Mouse (Mus musculus) retina, adult 2 months (tissue): ENCODE results near the gene Prpf3.
"Not testable (repeated sequence)": the region's sequence is repeated elsewhere in the genome, so short reads cannot be mapped to it uniquely, and the experiment has no call there.

Experiments used
- DNase-seq: peaks from one replicate; pipeline ENCODE4 v3.0.0-alpha.2; 2012; ENCODE audit warnings: low read depth, low spot score

Gene Prpf3

DNA sequence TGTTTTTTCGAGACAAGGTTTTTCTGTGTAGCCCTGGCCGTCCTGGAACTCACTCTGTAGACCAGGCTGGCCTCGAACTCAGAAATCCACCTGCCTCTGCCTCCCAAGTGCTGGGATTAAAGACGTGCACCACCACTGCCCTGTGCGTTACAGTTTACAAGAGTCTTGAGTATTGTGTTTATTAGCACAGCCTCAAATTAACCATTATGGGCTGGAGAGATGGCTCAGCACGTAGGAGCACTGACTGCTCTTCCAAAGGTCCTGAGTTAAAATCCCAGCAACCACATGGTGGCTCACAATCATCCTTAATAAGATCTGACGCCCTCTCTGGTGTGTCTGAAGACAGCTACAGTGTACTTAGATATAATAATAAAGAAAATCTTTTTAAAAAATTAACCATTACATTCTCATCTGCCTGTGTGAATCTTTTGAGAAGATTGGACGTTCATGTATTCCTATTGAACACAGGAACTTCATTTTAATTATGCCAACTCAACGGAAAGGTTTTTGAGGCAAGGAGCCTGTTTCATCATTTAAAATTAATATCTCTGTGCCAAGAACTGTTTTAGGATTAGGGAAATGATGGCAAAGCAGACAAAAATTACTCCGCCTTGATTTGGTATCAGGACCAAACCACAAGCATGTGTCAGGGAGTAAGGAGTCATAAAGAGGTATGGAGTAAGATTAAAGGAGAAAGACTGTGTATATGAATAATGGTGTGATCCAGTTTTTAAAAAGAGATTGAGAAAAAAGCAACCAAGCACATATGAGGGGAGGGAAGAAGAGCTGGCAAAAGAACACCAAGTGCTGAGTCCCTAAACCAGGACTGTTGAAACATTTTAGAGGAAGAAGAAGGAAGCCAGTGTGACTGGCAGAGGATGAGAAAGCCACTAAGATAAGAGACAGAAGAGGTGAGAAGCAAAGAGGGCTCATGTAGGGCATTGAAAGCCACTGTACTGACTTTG is 35.4 kb downstream of the Prpf3 start:
- DNase-seq = no peak

DNA sequence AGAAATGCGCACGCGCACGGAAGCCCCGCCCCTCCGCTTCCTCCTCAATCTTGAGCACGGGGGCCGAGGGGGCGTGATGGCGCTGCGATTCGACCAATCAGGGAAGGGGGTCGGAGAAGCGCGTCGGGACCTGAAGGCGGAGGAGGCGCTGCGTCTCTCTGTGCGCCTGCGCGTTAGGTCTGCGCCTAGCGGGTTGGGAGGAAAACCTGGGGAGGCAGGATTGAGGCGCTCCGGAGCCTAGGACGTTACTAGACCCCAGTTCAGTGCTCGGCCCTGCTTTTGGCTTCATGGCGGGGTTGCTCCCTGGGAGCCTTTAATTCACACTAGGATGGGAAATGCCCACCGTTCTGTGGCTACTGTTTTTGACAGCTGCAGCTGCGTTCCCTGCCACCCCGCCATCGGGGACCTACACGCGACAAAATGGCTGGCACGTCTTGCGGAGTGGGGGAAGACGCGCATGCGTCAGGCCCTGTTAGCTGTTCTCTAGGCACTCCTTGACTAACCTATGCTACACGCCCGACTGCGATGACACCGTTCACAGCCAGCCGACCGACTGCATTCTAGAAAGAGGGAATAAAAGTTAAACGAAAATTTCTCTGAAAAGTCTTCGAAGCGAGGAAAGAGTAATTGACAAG is 36.2 kb downstream of the Prpf3 start:
- peak; percentile 99 for DNase-seq

DNA sequence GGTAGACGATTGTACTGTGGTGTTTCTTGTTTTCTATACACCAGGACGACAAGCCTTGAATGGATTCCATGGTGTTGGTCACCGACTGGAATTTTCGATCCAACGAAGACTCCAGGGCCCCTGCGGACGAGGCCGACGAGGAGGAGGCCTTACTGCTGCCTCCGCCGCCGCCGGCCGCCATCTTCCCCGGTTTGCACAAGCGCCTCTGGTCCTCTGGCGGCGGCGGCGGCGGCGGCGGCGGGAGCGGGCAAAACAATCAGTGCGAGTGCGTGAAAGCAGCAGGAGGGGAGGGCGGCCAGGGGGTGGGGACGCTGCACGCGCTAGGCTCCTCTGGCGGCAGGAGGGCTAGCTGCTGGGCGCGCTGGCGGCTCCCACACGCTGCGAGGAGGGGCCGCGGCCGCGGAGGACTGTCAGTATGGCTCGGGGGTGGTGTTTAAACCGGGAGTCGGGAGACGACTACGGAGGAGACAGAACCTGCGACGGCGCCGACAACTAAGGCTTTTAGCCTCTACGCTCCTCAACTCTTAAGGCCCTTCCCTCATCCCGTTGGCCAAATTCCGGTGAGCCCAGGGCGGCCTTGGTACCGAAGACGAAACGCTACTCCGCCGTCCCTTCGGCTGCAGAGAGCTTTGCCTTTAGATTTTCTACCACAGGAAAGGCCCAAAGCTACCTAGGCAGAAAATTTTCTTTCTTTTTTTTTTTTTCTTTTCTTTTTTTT is 37.0 kb downstream of the Prpf3 start, which contains the start of gene Rprd2:
Rprd2 (minus strand) TSS at position 293 of the 718 bp plus-strand sequence.
- peak; percentile 56 for DNase-seq

DNA sequence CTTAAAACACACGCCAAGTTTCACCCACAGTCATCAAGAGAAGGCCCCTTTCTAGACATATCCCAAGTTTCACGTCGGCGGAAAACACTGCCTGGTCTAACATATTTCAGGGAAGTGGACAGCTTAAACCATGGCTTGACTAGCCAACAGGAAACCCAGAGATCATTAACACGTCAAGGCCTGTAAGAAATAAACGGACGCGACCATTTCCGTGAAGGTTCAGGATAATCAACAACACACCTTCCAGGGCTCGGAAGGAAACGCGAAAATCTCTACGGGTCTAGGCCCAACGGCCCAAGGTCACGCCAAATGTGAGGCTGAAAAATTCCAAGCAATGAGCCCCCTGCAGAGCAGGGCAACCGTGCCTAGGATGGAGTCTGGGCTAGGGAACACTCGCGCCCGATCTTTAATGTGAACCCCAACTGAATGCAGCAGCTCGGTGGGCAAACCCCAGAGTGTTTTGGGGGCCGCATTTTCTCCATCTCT is 37.6 kb downstream of the Prpf3 start:
- no peak for DNase-seq

GRCm38 (mm10) chr3:95816681-95817080 is 39.0 kb downstream of the Prpf3 start:
- no peak for DNase-seq

GRCm38 (mm10) chr3:95808384-95808783 is 47.3 kb downstream of the Prpf3 start:
- no peak for DNase-seq

- DNase-seq = not testable (repeated sequence)
Observed at GRCm38 (mm10) chr3:95807630-95808029, 48.1 kb downstream of the Prpf3 start.

DNA sequence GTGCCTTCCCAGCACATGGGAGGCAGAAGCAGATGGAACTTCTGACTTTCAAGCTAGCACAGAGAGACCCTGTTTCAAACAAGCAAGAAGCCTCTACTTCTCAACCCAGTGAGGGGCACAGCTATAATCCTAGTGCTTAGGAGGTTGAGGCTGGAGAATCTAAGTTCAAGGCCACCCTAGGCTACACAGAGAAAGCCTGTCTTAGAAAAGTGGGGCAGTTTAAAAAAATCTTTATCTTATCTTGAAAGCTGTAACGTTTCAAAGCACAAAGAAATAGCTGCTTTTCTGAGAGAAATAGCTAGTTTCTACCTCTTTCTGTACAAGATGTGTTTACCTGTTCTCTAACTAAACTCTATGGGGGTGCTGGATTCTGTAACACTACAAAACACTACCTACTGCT is 49.0 kb downstream of the Prpf3 start:
- DNase-seq = no peak

GRCm38 (mm10) chr3:95803851-95804250 is 51.8 kb downstream of the Prpf3 start:
- no peak for DNase-seq

- no peak for DNase-seq
Observed at GRCm38 (mm10) chr3:95798756-95799155, 56.9 kb downstream of the Prpf3 start.

DNA sequence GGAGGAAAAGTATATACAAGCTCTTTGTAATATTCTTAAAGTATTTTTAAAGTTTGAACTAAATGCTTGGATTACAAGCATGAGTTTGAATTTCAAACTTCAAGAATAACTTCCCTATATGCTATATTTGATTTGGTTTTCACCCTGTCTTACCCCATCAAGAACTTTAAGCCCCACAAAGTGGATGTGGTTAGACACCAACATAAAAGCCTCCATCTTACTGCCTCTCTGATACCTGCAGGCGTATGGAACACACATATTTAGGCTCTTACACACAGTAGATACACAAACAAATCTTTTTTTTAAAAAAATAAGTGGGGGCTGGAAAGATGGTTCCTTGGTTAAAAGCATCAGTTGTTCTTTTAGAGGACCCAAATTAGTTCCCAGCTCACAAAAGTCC is 61.4 kb downstream of the Prpf3 start:
- no peak for DNase-seq

DNA sequence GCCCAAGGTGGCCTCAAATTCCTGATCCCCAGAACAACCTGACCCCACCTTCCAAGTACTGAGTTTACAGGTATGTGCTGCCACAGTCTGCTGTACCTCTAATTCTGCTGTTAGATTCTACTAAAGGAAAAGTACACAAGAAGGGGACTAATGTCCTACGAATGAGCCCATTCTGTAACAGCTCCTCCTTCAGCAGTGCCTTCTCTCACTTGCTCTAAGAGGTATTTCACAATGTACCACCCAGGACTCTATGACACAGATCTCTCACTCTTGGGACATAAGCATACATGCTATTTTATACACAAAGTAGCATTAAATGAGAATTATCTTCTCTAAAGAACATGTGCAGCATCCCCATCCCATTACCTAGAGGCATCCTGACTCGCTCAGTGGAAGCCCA is 62.0 kb downstream of the Prpf3 start:
- no peak for DNase-seq

DNA sequence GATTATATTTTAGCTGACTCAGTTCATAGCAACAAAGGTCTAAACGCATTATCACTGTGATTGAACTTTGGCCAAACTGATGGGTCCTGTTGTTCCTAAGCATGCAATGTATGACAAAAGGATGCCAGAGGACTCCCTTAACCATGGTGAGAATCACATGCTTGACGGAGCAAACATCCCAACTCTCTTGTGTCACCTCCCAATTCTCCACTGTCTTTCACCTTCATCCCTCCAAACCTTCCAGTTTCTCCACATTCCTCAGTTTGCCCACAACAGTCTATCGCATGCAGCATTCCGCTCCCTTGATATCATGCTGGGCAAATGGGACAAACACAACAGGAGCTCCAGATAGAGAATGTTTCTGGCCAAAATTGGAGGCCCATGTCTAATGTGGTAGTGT is 70.2 kb downstream of the Prpf3 start:
- no peak for DNase-seq
